Mouse (Mus musculus) retina, postnatal 7 days (tissue): ENCODE results near the gene Tapbp.
"Not testable (repeated sequence)": the region's sequence is repeated elsewhere in the genome, so short reads cannot be mapped to it uniquely, and the experiment has no call there.

Experiments
- DNase-seq: peaks from one replicate; pipeline ENCODE4 v3.0.0-alpha.2; 2012; ENCODE audit warnings: low read depth, low spot score

Gene Tapbp

GRCm38 (mm10) chr17:33941381-33941780, 25.7 kb downstream of the Tapbp start:
- DNase-seq, result no peak

- no peak for DNase-seq
Observed at GRCm38 (mm10) chr17:33943454-33943853, 27.8 kb downstream of the Tapbp start.

- no peak for DNase-seq
Observed at GRCm38 (mm10) chr17:33947430-33948089, 31.9 kb downstream of the Tapbp start.

DNA sequence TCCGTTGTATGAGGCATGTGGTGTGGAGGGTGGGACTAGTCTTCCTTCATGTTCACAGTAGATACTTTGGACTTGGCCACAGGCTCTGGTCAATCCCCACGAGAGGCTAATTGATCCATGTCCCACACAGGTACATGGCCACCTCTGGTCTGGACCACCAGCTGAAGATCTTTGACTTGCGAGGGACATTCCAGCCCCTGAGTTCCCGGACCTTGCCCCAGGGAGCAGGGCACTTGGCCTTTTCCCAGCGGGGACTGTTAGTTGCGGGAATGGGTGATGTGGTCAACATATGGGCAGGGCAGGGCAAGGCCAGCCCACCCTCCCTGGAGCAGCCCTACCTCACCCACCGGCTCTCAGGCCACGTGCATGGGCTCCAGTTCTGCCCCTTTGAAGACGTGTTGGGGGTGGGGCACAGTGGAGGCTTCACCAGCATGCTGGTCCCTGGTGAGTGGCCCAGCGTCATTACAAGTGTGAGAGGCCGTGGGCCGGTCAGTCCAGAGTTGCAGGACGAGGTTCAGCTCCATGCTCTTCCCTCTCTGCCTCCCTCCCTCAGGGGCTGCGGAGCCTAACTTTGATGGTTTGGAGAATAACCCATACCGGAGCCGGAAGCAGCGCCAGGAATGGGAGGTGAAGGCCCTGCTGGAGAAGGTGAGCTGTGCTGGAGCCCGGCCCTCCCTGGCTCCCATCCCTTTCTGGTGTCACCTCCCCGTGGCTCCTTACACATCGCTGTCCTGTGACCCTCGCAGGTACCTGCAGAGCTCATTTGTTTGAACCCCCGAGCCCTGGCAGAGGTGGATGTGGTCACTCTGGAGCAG, 32.6 kb downstream of the Tapbp start:
- DNase-seq, result no peak

GRCm38 (mm10) chr17:33948905-33949537, 33.3 kb downstream of the Tapbp start:
- no peak for DNase-seq

GRCm38 (mm10) chr17:33950131-33950625, 34.5 kb downstream of the Tapbp start:
- DNase-seq, result no peak

DNA sequence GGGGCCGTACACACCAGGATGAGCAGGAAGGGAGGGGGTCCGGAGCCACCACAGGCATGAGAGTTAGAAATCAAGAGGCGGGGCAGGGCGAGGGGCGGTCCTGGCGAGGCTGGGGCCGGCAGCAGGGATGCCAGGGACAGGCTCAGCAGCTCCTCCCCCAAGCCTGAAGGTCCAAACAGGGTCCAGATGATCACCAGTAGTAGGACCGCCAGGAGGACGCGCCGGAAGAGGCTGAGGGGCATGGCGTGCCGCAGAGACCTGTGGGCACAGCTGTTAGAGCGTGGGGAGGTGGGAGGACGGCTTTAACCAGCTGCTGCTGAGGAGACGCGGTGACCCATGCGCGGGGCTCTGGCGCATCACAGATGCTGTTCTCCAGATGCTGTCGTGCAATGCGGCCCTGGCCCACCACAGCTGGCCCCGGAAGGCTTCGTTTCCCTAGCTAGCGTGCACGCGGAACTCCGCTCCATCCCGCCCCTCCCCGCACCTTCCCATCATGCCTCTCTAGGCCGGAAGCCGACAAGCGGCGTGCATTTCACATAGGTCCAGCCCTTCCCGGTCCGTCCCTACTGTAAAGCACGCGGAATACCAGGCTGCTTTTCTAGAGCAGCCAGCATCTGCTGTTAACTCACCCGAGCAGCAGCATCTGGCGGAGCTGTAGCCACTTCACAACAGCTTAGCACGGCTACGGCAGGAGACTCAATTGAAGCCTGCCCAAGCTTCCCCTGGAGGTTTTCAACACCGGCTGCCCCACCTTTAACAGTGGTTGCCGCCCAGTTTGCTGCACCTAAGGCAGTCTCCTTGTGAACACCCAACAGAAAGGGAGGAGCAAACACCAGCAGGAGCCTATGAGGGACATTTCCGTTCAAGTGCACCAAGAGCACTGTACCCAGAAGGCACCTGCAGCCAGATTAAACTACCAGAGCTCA, 35.6 kb downstream of the Tapbp start, which contains the start of gene B3galt4:
B3galt4 (minus strand) TSS at position 468 of the 926 bp plus-strand sequence.
- DNase-seq, result peak; percentile 72

DNA sequence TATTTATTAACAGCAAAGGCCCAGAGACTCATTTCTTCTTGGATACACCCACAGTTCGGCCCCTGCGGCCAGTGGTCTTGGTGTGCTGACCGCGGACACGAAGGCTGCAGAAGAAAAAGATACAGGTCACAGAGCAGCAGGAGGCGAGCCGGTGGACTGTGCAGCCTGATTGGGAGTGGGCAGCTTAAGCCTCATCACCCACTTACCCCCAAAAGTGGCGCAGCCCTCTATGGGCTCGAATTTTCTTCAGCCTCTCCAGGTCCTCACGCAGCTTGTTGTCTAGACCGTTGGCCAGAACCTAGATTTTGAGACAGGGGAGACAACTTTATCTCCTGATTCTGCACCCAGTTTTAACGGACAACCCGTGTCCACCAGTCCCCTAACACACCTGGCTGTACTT, 36.3 kb downstream of the Tapbp start:
- not testable (repeated sequence) for DNase-seq

GRCm38 (mm10) chr17:33952879-33953278, 37.2 kb downstream of the Tapbp start:
- DNase-seq, result no peak

GRCm38 (mm10) chr17:33953310-33953709, 37.6 kb downstream of the Tapbp start:
- DNase-seq, result no peak

GRCm38 (mm10) chr17:33953961-33954565, 38.4 kb downstream of the Tapbp start:
- DNase-seq, result no peak

GRCm38 (mm10) chr17:33954646-33955554, 39.2 kb downstream of the Tapbp start:
- DNase-seq, result no peak

DNA sequence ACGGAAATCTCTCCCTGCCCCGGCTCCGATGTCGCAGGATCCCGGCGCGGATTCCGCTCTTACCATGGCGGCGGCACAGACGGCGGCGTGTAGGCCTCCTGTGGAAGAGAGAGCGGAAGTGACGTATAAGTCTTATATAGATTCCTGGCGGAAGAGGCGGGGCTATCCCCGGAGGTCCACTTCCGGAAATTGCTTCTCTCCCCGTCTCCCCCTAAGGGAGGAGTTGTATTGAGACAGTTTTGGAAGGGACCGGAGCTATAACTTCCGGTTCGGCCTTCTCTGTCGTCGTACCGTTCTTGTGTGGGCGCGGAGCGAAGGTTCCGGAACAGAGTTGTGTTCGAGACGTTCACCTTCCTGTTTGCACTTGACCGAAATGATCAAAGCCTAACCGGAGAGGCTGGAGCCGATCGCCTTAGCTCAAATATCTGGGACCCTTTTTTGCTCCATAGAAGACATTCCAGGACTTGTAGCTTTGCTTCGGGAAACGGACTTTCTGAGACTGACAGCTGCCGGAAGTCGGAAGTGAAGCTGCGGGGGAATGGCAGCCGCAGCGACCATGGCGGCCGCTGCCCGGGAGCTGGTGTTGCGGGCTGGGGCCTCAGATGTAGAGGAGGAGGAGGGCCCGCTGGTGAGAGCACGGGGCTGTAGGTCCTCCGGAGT, 40.0 kb downstream of the Tapbp start, which contains the start of the genes Vps52 and Rps18:
Vps52 (plus strand) TSS at position 258 of the 660 bp plus-strand sequence.
Rps18 (minus strand) TSS at position 447 of the 660 bp plus-strand sequence.
- peak; percentile 98 for DNase-seq

DNA sequence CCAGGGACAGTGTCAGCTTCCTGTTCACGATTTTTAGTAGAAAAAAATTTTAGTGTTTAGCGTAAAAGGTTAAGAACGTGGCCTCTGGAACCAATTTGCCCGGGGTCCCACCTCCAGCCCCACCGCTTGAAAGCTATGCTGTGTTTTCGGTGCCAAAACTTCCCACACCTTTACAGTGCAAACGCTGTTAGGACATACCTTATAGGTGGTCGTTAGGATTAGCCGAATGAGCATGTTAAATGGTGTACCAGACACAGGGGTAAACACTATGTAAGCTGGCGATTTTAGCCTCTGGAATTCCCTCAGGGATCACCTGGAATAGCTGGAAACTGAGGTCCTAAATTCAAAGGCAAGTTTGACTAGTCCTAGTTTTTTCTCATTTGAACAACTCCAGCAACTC, 40.6 kb downstream of the Tapbp start:
- DNase-seq, result no peak

GRCm38 (mm10) chr17:33957493-33957892, 41.8 kb downstream of the Tapbp start:
- DNase-seq, result no peak

DNA sequence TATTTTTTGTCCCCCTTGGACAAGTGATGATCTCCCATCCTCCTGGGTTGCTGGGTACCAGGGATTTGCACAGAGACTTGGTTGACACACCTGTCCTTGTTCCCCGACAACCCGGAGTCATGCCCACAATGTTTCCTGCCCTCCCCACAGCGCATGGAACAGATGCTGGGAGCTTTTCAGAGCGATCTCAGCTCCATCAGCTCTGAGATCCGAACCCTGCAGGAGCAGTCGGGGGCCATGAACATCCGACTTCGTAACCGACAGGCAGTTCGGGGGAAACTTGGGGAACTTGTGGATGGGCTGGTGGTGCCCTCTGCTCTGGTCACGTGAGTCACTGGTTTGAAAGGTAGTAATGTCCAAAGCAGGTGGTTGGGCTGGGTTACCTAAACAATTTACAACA, 42.8 kb downstream of the Tapbp start:
- DNase-seq, result no peak

DNA sequence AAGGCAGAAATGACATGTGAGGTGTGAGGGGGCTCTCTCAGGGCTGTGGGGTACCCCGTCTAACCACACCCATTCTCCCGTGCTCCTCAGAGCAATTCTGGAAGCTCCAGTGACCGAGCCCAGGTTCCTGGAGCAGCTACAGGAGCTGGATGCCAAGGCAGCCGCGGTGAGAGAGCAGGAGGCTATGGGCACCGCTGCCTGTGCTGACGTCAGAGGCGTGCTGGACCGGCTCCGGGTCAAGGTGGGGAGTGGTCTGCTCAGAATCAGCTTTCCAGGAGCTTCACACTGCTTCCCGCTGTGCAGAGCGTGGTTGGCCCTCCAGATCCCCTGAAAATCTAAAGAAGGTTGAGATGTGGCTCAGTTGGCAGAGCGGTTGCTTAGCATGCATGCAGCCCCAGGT, 43.4 kb downstream of the Tapbp start:
- DNase-seq, result no peak

DNA sequence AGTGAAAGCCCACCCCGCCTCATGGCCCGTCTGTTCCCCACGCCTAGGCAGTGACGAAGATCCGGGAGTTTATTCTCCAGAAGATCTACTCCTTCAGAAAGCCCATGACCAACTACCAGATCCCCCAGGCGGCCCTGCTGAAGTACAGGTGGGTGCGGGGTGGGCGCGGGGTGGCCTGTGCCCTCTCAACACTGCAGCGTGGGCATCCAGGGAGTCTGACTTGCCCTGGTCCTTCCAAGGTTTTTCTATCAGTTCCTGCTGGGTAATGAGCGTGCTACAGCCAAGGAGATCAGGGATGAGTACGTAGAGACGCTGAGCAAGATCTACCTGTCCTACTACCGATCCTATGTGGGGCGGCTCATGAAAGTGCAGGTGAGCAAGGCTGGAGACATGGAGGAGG, 44.2 kb downstream of the Tapbp start:
- DNase-seq, result no peak

- no peak for DNase-seq
Observed at GRCm38 (mm10) chr17:33962876-33963275, 47.2 kb downstream of the Tapbp start.
